Mouse (Mus musculus): ENCODE measurements around the gene Brinp2. TPM values are rescaled to one million over a fixed set of nuclear protein-coding genes. Genes with fewer than 3 reads are reported as not detected.

Brinp2 gene
- not detected in 2 replicates for total RNA-seq (2023)

DNA sequence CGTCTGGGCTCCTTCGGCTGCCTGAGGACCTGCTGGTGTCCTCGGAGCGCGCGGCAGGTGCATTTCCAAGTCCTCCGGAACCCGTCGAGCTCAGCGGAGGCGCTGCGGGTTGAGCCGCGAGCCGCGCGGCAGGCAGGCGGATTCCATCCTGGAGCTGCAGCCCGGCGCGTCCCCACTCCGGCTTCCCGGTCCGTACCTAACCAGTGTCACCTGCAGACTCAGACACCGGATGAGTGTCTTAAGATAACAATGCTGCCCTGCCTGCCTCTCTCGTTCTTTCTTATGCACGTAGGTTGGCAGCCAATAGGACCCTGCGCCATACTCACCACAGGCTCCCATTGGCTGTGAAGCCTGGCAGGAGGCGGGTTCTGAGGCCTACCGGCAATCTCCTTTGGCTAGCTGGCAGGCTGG, at the start of gene Brinp2:
Gene Brinp2, minus strand, starts transcription at position 276 of the 411 bp plus-strand sequence.

GRCm38 (mm10) chr1:158361964-158362291, 5.8 kb upstream of the Brinp2 start, which contains the start of gene Astn1:
Gene Astn1, plus strand, starts transcription at chr1:158362273.

Other genes starting within 250 kb of the Brinp2 start
- not detected in 2 replicates for gene Astn1, start 5.9 kb upstream of the Brinp2 start, total RNA-seq (2023)